Mouse (Mus musculus) layer of hippocampus, postnatal 36 days (tissue): ENCODE results near the gene Rpl27. TPM values are rescaled to one million over a fixed set of nuclear protein-coding genes. Genes with fewer than 3 reads are reported as not detected.
A peak's percentile ranks its signal among the peaks of the same experiment; 100 is the strongest.
"Not testable (repeated sequence)": the region's sequence is repeated elsewhere in the genome, so short reads cannot be mapped to it uniquely, and the experiment has no call there.

Experiments
- DNase-seq, 2 experiments: peaks; one replicate each; pipeline ENCODE4 v3.0.0; 2022
- total RNA-seq, 2 experiments: library from RNA; stranded (reverse); gene quantifications; 2 replicates each; pipeline ENCODE4 v1.2.3; 2021

The Rpl27 gene
- total RNA-seq = 10 to 100 TPM; 28.5 to 39.7 TPM

- DNase-seq = peak; percentile 96 to 98
Measured at GRCm38 (mm10) chr11:101442127-101442693, at the start of gene Rpl27. TSS of gene Rpl27 (plus strand) at chr11:101442298.

GRCm38 (mm10) chr11:101395110-101395509, 47.0 kb upstream of the Rpl27 start:
- peak; percentile 75 to 76 for DNase-seq

GRCm38 (mm10) chr11:101415306-101415705, 26.8 kb upstream of the Rpl27 start:
- no peak for DNase-seq

- no peak for DNase-seq
Measured at GRCm38 (mm10) chr11:101416433-101417100, 25.5 kb upstream of the Rpl27 start.

GRCm38 (mm10) chr11:101417101-101417855, 24.8 kb upstream of the Rpl27 start, which contains the start of gene Aarsd1:
TSS of gene Aarsd1 (minus strand) at chr11:101417615.
- DNase-seq = peak; percentile 87 to 93

- DNase-seq = no peak
Measured at GRCm38 (mm10) chr11:101418991-101419390, 23.1 kb upstream of the Rpl27 start.

GRCm38 (mm10) chr11:101419610-101420009, 22.5 kb upstream of the Rpl27 start:
- no peak for DNase-seq

- DNase-seq = no peak
Measured at GRCm38 (mm10) chr11:101420148-101420547, 21.9 kb upstream of the Rpl27 start.

GRCm38 (mm10) chr11:101424105-101424851, 17.8 kb upstream of the Rpl27 start, which contains the start of gene Gm27029:
TSS of gene Gm27029 (minus strand) at chr11:101424796.
- DNase-seq = no peak

- DNase-seq = peak; percentile 97 to 98
Measured at GRCm38 (mm10) chr11:101424925-101425813, 16.9 kb upstream of the Rpl27 start, which contains the start of the genes Rundc1 and Ptges3l. TSS of gene Rundc1 (plus strand) at chr11:101425085. TSS of gene Ptges3l (minus strand) at chr11:101425333.

GRCm38 (mm10) chr11:101426165-101426564, 15.9 kb upstream of the Rpl27 start:
- DNase-seq = no peak

GRCm38 (mm10) chr11:101431327-101431726, 10.8 kb upstream of the Rpl27 start:
- DNase-seq = no peak

- DNase-seq = no peak
Measured at GRCm38 (mm10) chr11:101433396-101433795, 8.7 kb upstream of the Rpl27 start.

GRCm38 (mm10) chr11:101435831-101436230, 6.3 kb upstream of the Rpl27 start:
- no peak for DNase-seq

- no peak for DNase-seq
Measured at GRCm38 (mm10) chr11:101436916-101437315, 5.2 kb upstream of the Rpl27 start.

- not testable (repeated sequence) for DNase-seq
Measured at GRCm38 (mm10) chr11:101438006-101438405, 4.1 kb upstream of the Rpl27 start.

- DNase-seq = not testable (repeated sequence)
Measured at GRCm38 (mm10) chr11:101441450-101442126, 510 bp upstream of the Rpl27 start.

- DNase-seq = no peak
Measured at GRCm38 (mm10) chr11:101442760-101443159, 662 bp downstream of the Rpl27 start.

GRCm38 (mm10) chr11:101446319-101446718, 4.2 kb downstream of the Rpl27 start:
- no peak for DNase-seq

- not testable (repeated sequence) for DNase-seq
Measured at GRCm38 (mm10) chr11:101446860-101447259, 4.8 kb downstream of the Rpl27 start.

- DNase-seq = no peak
Measured at GRCm38 (mm10) chr11:101447786-101448185, 5.7 kb downstream of the Rpl27 start.
